Mouse (Mus musculus): Measurements from ENCODE around the gene Mettl7a2.
"Not testable (repeated sequence)": the region's sequence is repeated elsewhere in the genome, so short reads cannot be mapped to it uniquely, and the experiment has no call there.

DNA sequence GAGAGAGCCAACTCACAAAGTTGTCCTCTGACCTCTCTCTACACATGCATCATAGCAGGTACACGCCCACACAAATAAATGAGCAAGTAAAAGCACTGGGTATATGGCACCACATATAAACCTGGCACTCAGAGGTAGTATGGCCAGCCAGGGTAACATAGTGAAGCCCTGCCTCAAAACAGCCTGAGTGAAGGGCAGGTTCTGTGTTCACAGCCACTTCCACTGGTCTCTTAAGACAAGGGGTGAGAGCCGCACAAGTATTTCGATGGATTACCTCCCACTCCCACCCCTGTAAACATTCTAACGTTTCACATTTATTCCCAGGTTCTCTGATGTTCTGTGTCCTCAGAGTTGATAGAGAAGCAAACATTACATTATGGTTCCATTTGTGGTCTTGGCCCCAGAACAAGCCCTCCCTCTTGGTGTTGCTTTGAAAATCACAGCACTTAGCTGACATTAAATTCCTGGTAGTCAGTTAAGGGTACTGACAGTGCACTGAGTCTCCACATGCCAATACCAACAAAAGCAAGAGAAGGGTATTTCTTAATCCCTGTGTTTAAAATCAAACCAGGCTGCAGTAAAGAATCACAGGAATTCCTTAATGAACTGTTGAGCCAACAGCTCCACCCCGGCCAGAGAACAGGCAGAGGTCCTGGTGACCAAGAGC, 11.6 kb upstream of the Mettl7a2 start:
- TF ChIP-seq CTCF (IDR thresholded peaks at IDR 0.05; ENCODE audit: low read depth, low read length); TAL1 (conservative IDR thresholded peaks at IDR 0.05; ENCODE audit: low read depth, low read length); GATA1 (IDR thresholded peaks at IDR 0.05; ENCODE audit: borderline replicate concordance, low read length); POLR2AphosphoS5 (IDR thresholded peaks at IDR 0.05; ENCODE audit: insufficient replicate concordance, low read depth, low read length); GATA2 (IDR thresholded peaks at IDR 0.05; ENCODE audit: borderline replicate concordance, low read depth, low read length): not testable (repeated sequence)

All from G1E (cell line).